Comparison of ENCODE assay signal across 1 mouse cellular context in the genomic region with DNA sequence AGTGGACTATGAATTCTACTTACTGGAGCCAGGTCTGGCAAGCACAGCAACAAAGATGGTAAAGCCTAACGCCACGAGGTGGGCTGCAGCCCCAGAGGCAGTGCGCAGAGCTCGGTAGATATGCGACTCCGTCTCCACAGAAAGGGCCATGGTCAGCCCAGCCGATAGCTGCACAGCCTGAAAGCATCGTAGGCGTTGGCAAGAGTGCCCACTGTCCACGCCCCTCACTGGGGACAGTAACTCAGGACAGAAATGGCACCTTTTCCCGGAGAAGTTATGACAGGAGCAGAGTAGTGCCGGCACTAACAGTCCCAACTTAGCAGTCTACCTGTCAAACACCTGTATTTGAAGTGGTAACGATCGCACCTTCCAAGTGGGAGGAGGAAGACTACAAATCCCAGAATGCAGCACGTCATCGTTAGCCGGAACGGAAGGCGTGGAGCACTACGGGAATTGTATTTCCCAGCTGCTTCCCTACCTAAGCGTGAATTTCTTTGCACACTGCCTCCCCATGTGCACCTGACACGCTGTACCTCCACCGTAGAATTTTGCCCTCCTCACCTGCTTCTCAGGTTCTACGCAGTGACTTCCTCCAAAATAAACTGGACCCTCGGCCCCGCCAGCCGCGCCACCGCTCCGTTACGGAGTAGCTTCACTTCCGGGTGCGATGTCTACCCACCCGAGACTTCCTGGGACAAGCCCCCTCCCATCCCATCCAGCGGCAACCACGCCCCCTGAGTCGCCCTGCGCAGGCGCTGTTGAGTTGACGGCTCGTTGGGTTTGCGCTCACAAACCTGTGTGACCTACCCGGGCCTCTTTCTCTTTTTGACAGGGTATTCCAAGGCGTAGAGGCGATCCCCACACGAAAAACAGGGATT.
TF ChIP-seq lines count a peak whose summit lies in the region.

A gene (minus strand): TSS at position 720 of the 878 bp plus-strand sequence.
A gene (plus strand): TSS at position 753 of the 878 bp plus-strand sequence.

TF ChIP-seq in C2C12, 6 proteins besides CTCF, POLR2A, EP300 and RAD21 (continued from another document):
- no peak for TF ChIP-seq MYOD1 (IDR thresholded peaks at IDR 0.05; ENCODE audit: control insufficient read depth, insufficient read length, low read depth)
- no peak for TF ChIP-seq FOSL1 (IDR thresholded peaks at IDR 0.05; ENCODE audit: insufficient read depth, low read length, poor library complexity, severe bottlenecking)
- TF ChIP-seq USF1 (IDR thresholded peaks at IDR 0.05; ENCODE audit: low read depth) = no peak
- TF ChIP-seq MAX (IDR thresholded peaks at IDR 0.05) = no peak
